Mouse (Mus musculus): ENCODE data around the gene Nipal4.

- TF ChIP-seq CTCF (IDR thresholded peaks at IDR 0.05; ENCODE audit: extremely low read depth, insufficient read depth, insufficient read length, insufficient replicate concordance) (no peak), POLR2A (IDR thresholded peaks at IDR 0.05; ENCODE audit: low read depth, low read length) (no peak)
These were observed 3.6 kb upstream of the Nipal4 start for GRCm38 (mm10) chr11:46169908-46170307.

Data from spleen, adult 2 months (tissue).